Mouse (Mus musculus): ENCODE results near the gene Pttg1ip. TPM values are rescaled to one million over a fixed set of nuclear protein-coding genes. Genes with fewer than 3 reads are reported as not detected.
A peak's percentile ranks its signal among the peaks of the same experiment; 100 is the strongest.

Pttg1ip gene
- total RNA-seq, 2 experiments from 2014 or later: 30.5 to 36.5 TPM

DNA sequence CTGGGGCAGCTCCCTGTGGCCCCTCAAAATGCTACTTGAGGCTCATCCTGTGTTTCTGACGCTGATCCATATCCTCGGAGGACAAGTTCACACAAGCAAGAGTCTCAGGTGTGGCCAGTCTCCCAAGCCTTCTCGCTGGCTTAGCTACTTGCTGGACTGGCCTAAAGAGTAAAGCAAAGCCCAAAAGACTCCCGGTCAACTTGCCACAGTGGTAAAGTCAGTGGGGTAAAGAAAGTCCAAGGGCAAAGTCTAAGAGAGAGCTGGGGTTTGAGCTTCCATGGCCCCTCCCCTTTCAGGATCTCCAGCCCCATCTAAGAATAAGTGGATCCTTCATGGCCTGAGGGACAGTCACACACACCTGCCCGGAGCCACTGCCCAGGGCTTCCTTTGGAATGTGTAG is 29.4 kb upstream of the Pttg1ip start:
- intact Hi-C loops (cut with DNase I): no loop called here
- no peak for DNase-seq
- H3K4me3 ChIP-seq: no peak overlapping the region
- TF ChIP-seq CTCF (IDR thresholded peaks at IDR 0.05): no peak
- H3K27ac ChIP-seq: no peak overlapping the region

DNA sequence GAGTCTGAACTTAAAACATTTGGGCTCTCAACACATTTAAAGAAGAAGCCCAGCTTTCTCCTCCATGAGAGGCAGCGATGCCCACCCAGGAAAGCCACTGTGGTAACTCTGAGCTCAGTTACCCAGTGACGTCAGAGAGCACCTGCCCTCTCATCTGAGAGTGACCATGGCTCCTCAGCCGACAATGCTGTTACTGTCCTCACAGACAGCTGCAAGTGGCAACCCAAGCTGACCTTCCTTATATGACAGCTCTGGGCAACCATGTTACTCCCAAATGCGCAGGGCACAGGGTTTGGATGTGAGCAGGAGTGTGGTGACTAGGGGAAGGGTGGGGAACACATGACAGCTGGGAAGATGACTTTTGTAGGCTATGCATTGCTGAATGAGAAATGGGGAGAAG is 28.2 kb upstream of the Pttg1ip start:
- no peak overlapping the region for H3K4me3 ChIP-seq
- no peak for TF ChIP-seq CTCF (IDR thresholded peaks at IDR 0.05)

DNA sequence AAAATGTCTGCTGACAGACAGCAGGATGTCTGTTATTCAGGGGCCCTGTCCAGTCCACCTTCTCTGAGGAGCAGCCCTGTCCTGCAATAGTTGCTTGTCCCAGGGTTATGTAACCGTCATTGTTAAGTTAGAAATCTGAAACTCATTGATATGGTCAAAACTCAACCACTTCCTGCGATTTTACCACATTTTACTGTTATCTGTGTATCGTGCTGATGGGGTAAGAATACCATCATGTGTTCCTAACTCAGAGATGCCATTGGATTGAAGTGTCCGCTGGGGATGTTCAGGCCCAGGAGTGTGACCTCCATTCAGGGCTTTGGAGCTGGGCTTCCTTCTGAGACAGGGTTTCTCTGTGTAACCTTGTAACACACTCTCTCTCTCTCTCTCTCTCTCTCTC is 26.6 kb upstream of the Pttg1ip start:
- no peak for TF ChIP-seq CTCF (IDR thresholded peaks at IDR 0.05)
- no peak overlapping the region for H3K4me3 ChIP-seq
- no peak overlapping the region for H3K27ac ChIP-seq
- DNase-seq: no peak
- intact Hi-C loops (cut with DNase I): no loop called here

More for the DNA sequence above, 28.2 kb upstream of the Pttg1ip start:
- no peak overlapping the region for H3K27ac ChIP-seq
- no peak for DNase-seq
- intact Hi-C loops (cut with DNase I): no loop called here

DNA sequence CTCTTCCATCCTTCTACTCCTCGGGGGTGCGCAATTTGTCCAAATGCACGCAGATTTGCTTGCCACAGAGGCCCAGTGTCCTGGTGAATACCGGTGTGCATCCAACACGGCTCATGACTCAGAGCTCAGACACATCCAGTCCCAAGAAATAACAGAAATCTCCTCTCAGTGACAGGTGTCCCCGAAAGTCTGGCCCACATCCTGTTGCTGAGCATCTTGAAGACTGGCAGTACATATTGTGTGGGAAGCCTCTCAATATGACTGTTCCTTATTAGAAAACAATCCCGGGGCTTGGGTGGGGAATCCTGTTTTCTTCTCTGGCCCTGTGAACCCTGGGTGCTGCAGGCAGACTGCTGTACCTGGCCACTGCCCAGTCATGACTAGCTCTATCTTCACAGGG is 24.9 kb upstream of the Pttg1ip start:
- intact Hi-C loops (cut with DNase I): no loop called here
- no peak for TF ChIP-seq CTCF (IDR thresholded peaks at IDR 0.05)

DNA sequence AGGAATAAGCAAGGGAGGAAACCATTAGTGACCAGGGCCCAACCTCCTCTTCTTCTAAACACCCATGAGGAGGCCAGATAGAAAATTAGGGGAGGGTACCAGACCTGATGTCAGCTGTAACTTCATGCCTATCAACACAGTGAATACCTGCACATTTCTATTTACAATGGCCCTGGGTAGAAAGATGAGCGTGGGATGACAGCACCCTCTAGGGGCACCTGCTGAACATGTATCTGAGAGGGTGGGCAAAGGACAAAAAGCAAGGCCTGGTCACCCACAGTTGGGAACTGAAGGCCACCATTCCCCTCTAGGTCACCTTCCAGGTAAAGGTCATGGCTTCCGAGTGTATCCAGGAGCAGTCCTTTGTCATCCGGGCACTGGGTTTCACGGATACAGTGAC is 23.9 kb upstream of the Pttg1ip start:
- intact Hi-C loops (cut with DNase I): no loop called here
- no peak overlapping the region for H3K27ac ChIP-seq
- no peak for DNase-seq
- TF ChIP-seq CTCF (IDR thresholded peaks at IDR 0.05): peak; percentile 55
- no peak overlapping the region for H3K4me3 ChIP-seq

More for the DNA sequence above, 24.9 kb upstream of the Pttg1ip start:
- no peak for DNase-seq
- Histone ChIP-seq H3K27ac (no peak overlapping the region), H3K4me3 (no peak overlapping the region)

DNA sequence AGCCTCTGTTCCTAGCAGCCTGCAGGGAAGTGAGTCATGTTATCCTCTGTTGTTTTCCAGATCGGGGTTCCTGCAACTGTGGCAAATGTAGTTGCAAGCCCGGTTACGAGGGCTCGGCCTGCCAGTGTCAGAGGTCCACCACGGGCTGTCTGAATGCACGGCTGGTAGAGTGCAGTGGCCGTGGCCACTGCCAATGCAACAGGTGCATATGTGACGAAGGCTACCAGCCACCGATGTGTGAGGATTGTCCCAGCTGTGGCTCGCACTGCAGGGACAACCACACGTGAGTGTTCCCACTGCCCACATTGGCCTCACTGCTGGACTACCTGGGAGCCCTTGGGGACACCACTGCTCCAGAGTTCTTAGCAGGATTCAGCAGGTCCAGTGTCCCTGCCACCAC is 21.4 kb upstream of the Pttg1ip start:
- intact Hi-C loops (cut with DNase I): no loop called here
- no peak overlapping the region for H3K4me3 ChIP-seq
- no peak for DNase-seq
- TF ChIP-seq CTCF (IDR thresholded peaks at IDR 0.05): no peak
- H3K27ac ChIP-seq: no peak overlapping the region

DNA sequence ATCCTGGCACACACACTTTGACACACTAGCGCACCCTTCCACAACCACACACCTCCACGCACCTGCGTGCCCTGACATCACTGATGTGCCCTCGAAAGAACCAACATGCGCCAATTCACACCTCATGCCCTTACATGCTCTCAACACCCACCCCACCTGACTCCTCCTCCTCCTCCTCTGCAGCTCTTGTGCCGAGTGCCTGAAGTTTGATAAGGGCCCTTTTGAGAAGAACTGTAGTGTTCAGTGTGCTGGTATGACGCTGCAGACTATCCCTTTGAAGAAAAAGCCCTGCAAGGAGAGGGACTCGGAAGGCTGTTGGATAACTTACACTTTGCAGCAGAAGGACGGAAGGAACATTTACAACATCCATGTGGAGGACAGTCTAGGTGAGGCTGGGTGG is 20.7 kb upstream of the Pttg1ip start:
- intact Hi-C loops (cut with DNase I): no loop called here

DNA sequence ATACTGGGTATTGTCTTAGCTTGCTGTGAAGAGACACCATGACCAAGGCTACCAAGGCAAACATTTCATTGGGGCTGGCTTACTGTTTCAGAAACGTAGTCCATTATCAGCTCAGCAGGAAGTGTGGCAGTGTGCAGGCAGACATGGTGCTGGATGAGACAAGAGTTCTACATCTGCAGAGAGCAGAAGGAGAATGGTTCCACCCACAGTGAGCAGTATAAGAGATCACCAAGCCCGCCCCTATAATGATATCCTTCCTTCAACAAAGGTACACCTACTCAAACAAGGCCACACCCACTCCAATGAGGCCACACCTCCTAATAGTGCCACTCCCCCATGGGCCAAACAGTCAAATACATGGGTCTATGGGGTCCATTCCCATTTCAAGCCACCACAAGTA is 20.0 kb upstream of the Pttg1ip start:
- TF ChIP-seq CTCF (IDR thresholded peaks at IDR 0.05): no peak
- Histone ChIP-seq H3K27ac (no peak overlapping the region), H3K4me3 (no peak overlapping the region)
- DNase-seq: no peak
- intact Hi-C loops (cut with DNase I): no loop called here

More for the DNA sequence above, 20.7 kb upstream of the Pttg1ip start:
- DNase-seq: no peak
- no peak for TF ChIP-seq CTCF (IDR thresholded peaks at IDR 0.05)
- Histone ChIP-seq H3K4me3 (no peak overlapping the region), H3K27ac (no peak overlapping the region)

DNA sequence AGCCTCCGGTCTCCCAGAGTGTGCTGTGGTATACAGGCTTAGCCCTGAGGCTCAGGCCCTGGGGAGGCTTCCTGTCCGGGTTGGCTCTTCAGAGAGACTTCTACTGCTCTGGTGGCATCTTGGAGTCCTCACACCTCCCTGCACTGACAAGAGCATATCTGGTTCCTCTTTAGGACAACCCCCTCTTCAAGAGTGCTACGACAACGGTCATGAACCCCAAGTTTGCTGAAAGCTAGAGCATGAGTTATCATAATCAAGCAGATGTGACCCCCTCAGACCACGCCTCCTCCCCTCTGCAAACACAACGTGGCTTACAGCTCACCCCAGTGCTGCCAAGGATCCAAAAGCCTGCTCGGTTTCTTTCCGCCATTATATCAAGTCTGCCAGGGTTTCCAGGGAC is 16.5 kb upstream of the Pttg1ip start:
- TF ChIP-seq CTCF (IDR thresholded peaks at IDR 0.05): no peak
- no peak for DNase-seq

DNA sequence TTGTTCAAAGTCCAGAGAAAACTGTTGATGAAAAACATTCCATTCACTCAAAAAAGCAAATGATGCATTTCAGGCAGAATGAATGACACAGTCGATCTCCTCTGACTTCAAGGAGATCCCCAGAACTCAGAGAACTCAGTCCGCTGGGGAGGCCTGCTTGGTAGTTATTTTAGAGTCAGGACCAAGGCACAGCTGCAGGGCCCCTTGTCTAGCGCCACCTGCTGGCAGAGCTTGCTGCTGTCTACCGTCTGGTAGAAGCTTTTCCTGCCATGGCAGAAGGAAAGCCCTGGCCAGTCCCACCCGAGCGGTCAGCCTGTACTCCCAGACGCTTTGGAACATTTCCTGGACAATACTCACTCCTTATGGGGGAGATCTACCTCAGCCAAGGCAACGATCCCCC is 14.9 kb upstream of the Pttg1ip start:
- H3K4me3 ChIP-seq: no peak overlapping the region
- no peak; the same call in 1 of the 2 replicates for TF ChIP-seq CTCF (IDR thresholded peaks at IDR 0.05)
- intact Hi-C loops (cut with DNase I): loop anchor here (1.0 kb wide), 1 partner anchor 49 kb away; no protein-coding TSS in a partner anchor
- H3K27ac ChIP-seq: no peak overlapping the region
- DNase-seq: peak; percentile 94

More for the DNA sequence above, 16.5 kb upstream of the Pttg1ip start:
- Histone ChIP-seq H3K27ac (no peak overlapping the region), H3K4me3 (no peak overlapping the region)
- intact Hi-C loops (cut with DNase I): no loop called here

DNA sequence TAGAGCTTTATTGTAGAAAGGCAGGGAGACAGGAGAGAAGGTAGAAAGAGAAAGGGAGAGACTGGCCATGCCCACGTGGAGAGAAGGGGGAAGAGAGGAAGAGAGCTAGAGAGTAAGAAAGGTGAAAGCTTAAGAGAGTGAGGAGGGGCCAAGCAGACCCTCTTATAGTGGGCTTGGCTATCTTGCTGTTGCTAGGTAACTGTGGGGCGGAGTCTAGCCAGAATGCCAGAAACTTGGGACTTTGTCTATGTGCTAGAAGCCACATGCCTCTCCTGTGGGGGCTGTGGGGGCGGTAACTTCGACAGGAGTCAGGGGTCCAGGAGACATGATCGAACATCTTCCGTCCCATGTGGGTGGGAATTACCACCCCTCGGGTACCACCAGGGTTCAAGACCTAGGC is 12.0 kb upstream of the Pttg1ip start:
- H3K27ac ChIP-seq: no peak overlapping the region
- no peak overlapping the region for H3K4me3 ChIP-seq
- DNase-seq: no peak
- intact Hi-C loops (cut with DNase I): no loop called here
- TF ChIP-seq CTCF (IDR thresholded peaks at IDR 0.05): no peak

DNA sequence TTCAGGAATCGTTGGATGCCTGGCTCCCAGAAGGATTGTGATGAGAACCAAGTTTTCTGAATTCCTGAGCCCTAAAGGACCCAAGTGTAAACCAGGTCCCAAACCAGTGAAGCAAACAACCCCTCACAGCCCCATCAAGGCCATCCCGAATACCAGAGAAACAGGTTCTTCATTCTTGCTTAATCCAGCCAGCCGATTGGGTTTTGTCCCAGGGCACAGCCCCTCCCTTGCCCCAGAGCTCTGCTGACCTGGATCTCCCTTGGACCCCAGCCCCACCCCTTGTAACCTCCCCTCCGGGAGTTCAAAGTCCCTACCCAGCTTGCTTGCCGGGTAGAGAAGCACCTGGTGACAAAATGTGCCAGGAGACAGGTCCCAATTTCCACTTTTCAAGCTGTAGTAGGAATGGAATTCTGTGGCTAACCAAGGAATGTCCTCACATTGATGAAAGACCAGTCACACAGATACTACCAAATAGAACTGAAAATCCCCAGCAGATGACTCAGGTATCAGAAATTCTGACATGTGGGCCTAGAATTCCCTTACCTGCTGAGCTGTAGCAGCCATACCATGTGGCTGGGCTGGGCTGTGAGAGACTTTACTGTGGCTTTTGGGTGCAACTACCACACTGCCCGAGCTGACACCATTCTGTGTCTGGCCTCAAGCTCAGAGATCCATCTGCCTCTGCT is 11.4 kb upstream of the Pttg1ip start:
- H3K27ac ChIP-seq: no peak overlapping the region
- H3K4me3 ChIP-seq: no peak overlapping the region
- no peak for DNase-seq
- intact Hi-C loops (cut with DNase I): loop anchor here (10.0 kb wide), 1 partner anchor 1545 kb away; no protein-coding TSS in a partner anchor
- TF ChIP-seq CTCF (IDR thresholded peaks at IDR 0.05): no peak

DNA sequence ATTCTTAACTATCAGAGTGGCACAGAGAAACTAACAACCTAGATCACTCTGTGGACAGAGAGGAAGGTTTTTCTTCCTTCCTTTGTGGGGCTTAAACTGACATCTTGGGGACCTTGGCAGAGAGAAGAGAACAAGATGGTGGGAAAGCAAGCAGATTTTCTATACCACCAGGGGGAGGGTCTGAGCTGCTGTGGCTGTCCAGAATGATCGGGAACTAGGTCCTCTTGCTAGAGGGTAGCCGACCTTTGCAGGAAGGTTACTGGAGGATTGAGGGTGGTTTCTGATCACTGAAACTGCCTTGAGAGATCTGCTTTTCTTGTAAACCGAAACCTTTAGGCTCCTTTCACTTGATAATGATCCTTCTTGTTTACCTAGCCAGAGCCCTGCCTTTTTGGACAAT is 9.3 kb upstream of the Pttg1ip start:
- intact Hi-C loops (cut with DNase I): loop anchor here (10.0 kb wide), 1 partner anchor 1547 kb away; no protein-coding TSS in a partner anchor

DNA sequence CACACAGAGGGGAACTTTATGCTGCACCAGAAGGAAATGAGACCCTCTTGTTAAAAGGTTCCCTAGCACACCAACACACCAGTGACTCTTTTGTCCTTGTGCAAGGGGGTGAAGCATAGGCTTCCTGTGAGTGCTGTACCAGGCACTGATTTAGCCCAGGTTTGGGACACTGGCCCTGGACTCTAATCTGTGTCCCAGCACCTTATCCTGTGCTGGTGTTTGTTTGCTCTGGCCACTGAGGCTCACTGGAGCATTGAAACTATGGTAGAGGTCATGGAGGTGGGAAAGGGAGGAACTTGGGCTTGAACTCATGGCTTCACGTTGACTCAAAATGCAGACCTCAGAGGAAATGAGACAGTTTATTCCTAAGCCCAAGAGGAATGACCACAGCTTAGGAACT is 8.4 kb upstream of the Pttg1ip start:
- intact Hi-C loops (cut with DNase I): loop anchor here (10.0 kb wide), 1 partner anchor 1548 kb away; no protein-coding TSS in a partner anchor
- Histone ChIP-seq H3K4me3 (no peak overlapping the region), H3K27ac (no peak overlapping the region)
- no peak for DNase-seq
- TF ChIP-seq CTCF (IDR thresholded peaks at IDR 0.05): no peak

More for the DNA sequence above, 9.3 kb upstream of the Pttg1ip start:
- H3K4me3 ChIP-seq: no peak overlapping the region
- peak; percentile 27 for TF ChIP-seq CTCF (IDR thresholded peaks at IDR 0.05)
- H3K27ac ChIP-seq: no peak overlapping the region
- DNase-seq: no peak
